Comparison of ENCODE assay signal across 9 mouse cellular contexts in genomic region chr3:107260956-107261850, GRCm38 (mm10). TPM values are rescaled to one million over a fixed set of nuclear protein-coding genes. Genes with fewer than 3 reads are reported as not detected.
A peak's percentile ranks its signal among the peaks of the same experiment; 100 is the strongest.
DNase-seq lines count a peak whose midpoint lies in the region; ATAC-seq and TF ChIP-seq lines count a peak whose summit lies in the region.
"Had no signal": no experiment of that assay in that cellular context is flagged by ENCODE, and none has a peak within 500 bp of the region (broad histone marks: within the 10 kb centered on the region; RNA-seq: fewer than 3 reads in every experiment).

No protein-coding gene starts in this region.

- no peaks in the 10 kb centered on the region for H3K36me3 ChIP-seq in forebrain, postnatal 0 days (ENCODE audit: insufficient read depth)
- H3K36me3 ChIP-seq in intestine, embryonic 16.5 days (ENCODE audit: control insufficient read depth, insufficient read depth, low read length): no peaks in the 10 kb centered on the region

- no peaks in the 10 kb centered on the region for H3K9me3 ChIP-seq in forebrain, postnatal 0 days (ENCODE audit: low read length)
- H3K9me3 ChIP-seq in intestine, embryonic 16.5 days (ENCODE audit: control insufficient read depth, low read length): no peaks in the 10 kb centered on the region

- no peak for DNase-seq in left cerebral cortex, adult 2 months (ENCODE audit: extremely low spot score in 1 of 2, low spot score in 2 of 2)
- DNase-seq in left cerebral cortex, postnatal 10 days (ENCODE audit: extremely low spot score in 1 of 2, low spot score in 2 of 2): no peak
- DNase-seq in forebrain, postnatal 0 days: peak; percentile 17
- DNase-seq in cerebellum, adult 8-10 months: no peak
- no peak for DNase-seq in MN1 (ENCODE audit: low spot score)

- WGBS in forebrain, postnatal 0 days: 36% methylated on average over 8 of the region's 8 CpGs
- 41% methylated on average over 8 of the region's 8 CpGs for WGBS in intestine, embryonic 16.5 days
- WGBS in olfactory bulb, adult 2 months: 39% methylated on average over 8 of the region's 8 CpGs

- no peak overlapping the region for H3K4me2 ChIP-seq in forebrain, postnatal 0 days (ENCODE audit: low read depth)
- no peak overlapping the region for H3K4me2 ChIP-seq in intestine, embryonic 16.5 days (ENCODE audit: low read depth, low read length)

- no peak for TF ChIP-seq CTCF in left cerebral cortex, adult 2 months (IDR thresholded peaks at IDR 0.05)
- TF ChIP-seq CTCF in forebrain, postnatal 0 days (IDR thresholded peaks at IDR 0.05; ENCODE audit: low read depth): no peak
- TF ChIP-seq CTCF in olfactory bulb, adult 2 months (IDR thresholded peaks at IDR 0.05; ENCODE audit: insufficient read depth, low read depth, low read length): no peak

- peak; percentile 59 for ATAC-seq in forebrain, postnatal 0 days
- ATAC-seq in intestine, embryonic 16.5 days: 0 out of 2 replicates have a peak, but pooled peaks have one; percentile 58

- intact Hi-C loops in left cerebral cortex, adult 2 months (cut with DNase I): no loop called here
- intact Hi-C loops in left cerebral cortex, postnatal 10 days (cut with DNase I): no loop called here

- TF ChIP-seq POLR2A in olfactory bulb, adult 2 months (IDR thresholded peaks at IDR 0.05; ENCODE audit: insufficient read depth, low read depth, low read length): no peak

- H3K27me3 ChIP-seq in forebrain, postnatal 0 days (ENCODE audit: insufficient read depth, low read length): no peaks in the 10 kb centered on the region
- no peaks in the 10 kb centered on the region for H3K27me3 ChIP-seq in intestine, embryonic 16.5 days (replicated peaks; ENCODE audit: control insufficient read depth, insufficient read depth, low read length)

- H3K4me1 ChIP-seq in brown adipose tissue, adult 24 weeks (ENCODE audit: control insufficient read depth, insufficient read depth, insufficient read length, low read length): peaks cover 22% of the 10 kb centered on the region
- H3K4me1 ChIP-seq in forebrain, postnatal 0 days (ENCODE audit: insufficient read depth): peaks cover 4% of the 10 kb centered on the region; the same call in 1 of the 2 replicates
- 0 out of 2 replicates have a peak, but pooled peaks cover 5% of the 10 kb centered on the region for H3K4me1 ChIP-seq in intestine, embryonic 16.5 days (ENCODE audit: control insufficient read depth, insufficient read depth, low read length)
- peaks cover 16% of the 10 kb centered on the region for H3K4me1 ChIP-seq in olfactory bulb, adult 2 months (ENCODE audit: control insufficient read depth, insufficient read depth, low read length)

- peak overlapping the region; percentile 65 for H3K27ac ChIP-seq in left cerebral cortex, adult 2 months
- H3K27ac ChIP-seq in brown adipose tissue, adult 24 weeks (replicated peaks; ENCODE audit: low read depth, low read length): peak overlapping the region; percentile 85
- peak overlapping the region; percentile 29; the same call in 1 of the 2 replicates for H3K27ac ChIP-seq in forebrain, postnatal 0 days (ENCODE audit: low read depth, low read length)
- peak overlapping the region; percentile 1; the same call in 1 of the 2 replicates for H3K27ac ChIP-seq in intestine, embryonic 16.5 days (ENCODE audit: low read length)
- H3K27ac ChIP-seq in olfactory bulb, adult 2 months (ENCODE audit: insufficient read depth, low read depth, low read length): peak overlapping the region; percentile 70

- H3K4me3 ChIP-seq in left cerebral cortex, adult 2 months: no peak overlapping the region
- H3K4me3 ChIP-seq in brown adipose tissue, adult 24 weeks (ENCODE audit: insufficient read depth, low read depth, low read length): no peak overlapping the region
- no peak overlapping the region for H3K4me3 ChIP-seq in forebrain, postnatal 0 days (ENCODE audit: low read depth, low read length)
- H3K4me3 ChIP-seq in intestine, embryonic 16.5 days (ENCODE audit: low read length): no peak overlapping the region
- H3K4me3 ChIP-seq in olfactory bulb, adult 2 months (ENCODE audit: insufficient read depth, low read depth, low read length): no peak overlapping the region

- no peak overlapping the region for H3K9ac ChIP-seq in forebrain, postnatal 0 days
- H3K9ac ChIP-seq in intestine, embryonic 16.5 days (ENCODE audit: low read depth, low read length): no peak overlapping the region

RNA-seq across cellular contexts. Expression of gene Lamtor5, which starts 17.5 kb away (rescaled TPM):
- 10 to 100 TPM; 69.5 to 69.7 TPM for total RNA-seq in left cerebral cortex, adult 2 months (2021)
- total RNA-seq in left cerebral cortex, postnatal 10 days (2021): 10 to 100 TPM; 57.2 to 63.4 TPM
- polyA plus RNA-seq in brown adipose tissue, adult 24 weeks (2012; ENCODE audit: insufficient read depth, insufficient read length, missing spikeins): 146 and 167 TPM in 2 replicates
- 76.1 and 77.0 TPM in 2 replicates for total RNA-seq in forebrain, postnatal 0 days (2014; rRNA removed)
- polyA plus RNA-seq in forebrain, postnatal 0 days (2015; fragmentation: Nextera tagmentation; extraction: Ambion mirVana): 188 and 228 TPM in 2 replicates
- polyA plus RNA-seq in intestine, embryonic 16.5 days (2015; fragmentation: Nextera tagmentation; extraction: Ambion mirVana): 208 and 217 TPM in 2 replicates
- polyA plus RNA-seq in olfactory bulb, adult 2 months (2012; ENCODE audit: insufficient read depth, insufficient read length, low replicate concordance, missing spikeins): not detected in 2 replicates

RNA-seq across cellular contexts. Expression of gene Prok1, which starts 21.7 kb away (rescaled TPM):
- total RNA-seq in left cerebral cortex, adult 2 months (2021): not detected
- not detected for total RNA-seq in left cerebral cortex, postnatal 10 days (2021)
- not detected in 2 replicates for polyA plus RNA-seq in brown adipose tissue, adult 24 weeks (2012; ENCODE audit: insufficient read depth, insufficient read length, missing spikeins)
- total RNA-seq in forebrain, postnatal 0 days (2014; rRNA removed): 0.69 TPM in 1 of 2 replicates, not detected in the other
- 0.15 TPM in 1 of 2 replicates, not detected in the other for polyA plus RNA-seq in forebrain, postnatal 0 days (2015; fragmentation: Nextera tagmentation; extraction: Ambion mirVana)
- 0.04 and 0.13 TPM in 2 replicates for polyA plus RNA-seq in intestine, embryonic 16.5 days (2015; fragmentation: Nextera tagmentation; extraction: Ambion mirVana)
- polyA plus RNA-seq in olfactory bulb, adult 2 months (2012; ENCODE audit: insufficient read depth, insufficient read length, low replicate concordance, missing spikeins): not detected in 2 replicates
- total RNA-seq: MEL had no signal

RNA-seq across cellular contexts. Expression of gene Slc16a4, which starts 29.8 kb away (rescaled TPM):
- 1 to 10 TPM in 1 of 2 experiments, under 1 TPM in 1; 0.98 to 1.5 TPM for total RNA-seq in left cerebral cortex, adult 2 months (2021)
- total RNA-seq in left cerebral cortex, postnatal 10 days (2021): 1 to 10 TPM; 1.8 to 2.3 TPM
- 0.83 TPM in 1 of 2 replicates, not detected in the other for polyA plus RNA-seq in brown adipose tissue, adult 24 weeks (2012; ENCODE audit: insufficient read depth, insufficient read length, missing spikeins)
- 1.1 and 2.3 TPM in 2 replicates for total RNA-seq in forebrain, postnatal 0 days (2014; rRNA removed)
- polyA plus RNA-seq in forebrain, postnatal 0 days (2015; fragmentation: Nextera tagmentation; extraction: Ambion mirVana): 2.1 and 2.3 TPM in 2 replicates
- 1.5 and 1.7 TPM in 2 replicates for polyA plus RNA-seq in intestine, embryonic 16.5 days (2015; fragmentation: Nextera tagmentation; extraction: Ambion mirVana)
- polyA plus RNA-seq in olfactory bulb, adult 2 months (2012; ENCODE audit: insufficient read depth, insufficient read length, low replicate concordance, missing spikeins): not detected in 2 replicates

RNA-seq across cellular contexts. Expression of gene A630076J17Rik, which starts 30.8 kb away (rescaled TPM):
- not detected for total RNA-seq in left cerebral cortex, adult 2 months (2021)
- total RNA-seq in left cerebral cortex, postnatal 10 days (2021): not detected
- not detected in 2 replicates for polyA plus RNA-seq in brown adipose tissue, adult 24 weeks (2012; ENCODE audit: insufficient read depth, insufficient read length, missing spikeins)
- total RNA-seq in forebrain, postnatal 0 days (2014; rRNA removed): not detected in 2 replicates
- not detected in 2 replicates for polyA plus RNA-seq in forebrain, postnatal 0 days (2015; fragmentation: Nextera tagmentation; extraction: Ambion mirVana)
- polyA plus RNA-seq in intestine, embryonic 16.5 days (2015; fragmentation: Nextera tagmentation; extraction: Ambion mirVana): not detected in 2 replicates
- polyA plus RNA-seq in olfactory bulb, adult 2 months (2012; ENCODE audit: insufficient read depth, insufficient read length, low replicate concordance, missing spikeins): not detected in 2 replicates
- total RNA-seq: MEL had no signal

RNA-seq across cellular contexts. Expression of gene Cym, which starts 39.7 kb away (rescaled TPM):
- not detected for total RNA-seq in left cerebral cortex, adult 2 months (2021)
- under 1 TPM in 1 of 2 experiments, not detected in 1; 0.28 TPM for total RNA-seq in left cerebral cortex, postnatal 10 days (2021)
- not detected in 2 replicates for polyA plus RNA-seq in brown adipose tissue, adult 24 weeks (2012; ENCODE audit: insufficient read depth, insufficient read length, missing spikeins)
- total RNA-seq in forebrain, postnatal 0 days (2014; rRNA removed): not detected in 2 replicates
- not detected in 2 replicates for polyA plus RNA-seq in forebrain, postnatal 0 days (2015; fragmentation: Nextera tagmentation; extraction: Ambion mirVana)
- 7.6 and 10.5 TPM in 2 replicates for polyA plus RNA-seq in intestine, embryonic 16.5 days (2015; fragmentation: Nextera tagmentation; extraction: Ambion mirVana)
- not detected in 2 replicates for polyA plus RNA-seq in olfactory bulb, adult 2 months (2012; ENCODE audit: insufficient read depth, insufficient read length, low replicate concordance, missing spikeins)

Comparison
In these comparisons a context has a peak if more than half of its experiments do, and no peak if none do; other contexts are left out.
1. H3K27ac ChIP-seq: peak in every context shown above with its lines; median percentile 85 in brown adipose tissue, adult 24 weeks; 70 in olfactory bulb, adult 2 months; 65 in left cerebral cortex, adult 2 months; 29 in forebrain, postnatal 0 days; 1 in intestine, embryonic 16.5 days.
2. RNA of gene Lamtor5, which starts 17.5 kb away (polyA plus RNA-seq): 208 to 217 TPM in intestine, embryonic 16.5 days, 188 to 228 TPM in forebrain, postnatal 0 days and 146 to 167 TPM in brown adipose tissue, adult 24 weeks; not detected in olfactory bulb, adult 2 months; every median in the first group is over 100 times any median in the second.